Mouse (Mus musculus): Measurements from ENCODE around the gene Lsm7. TPM values are rescaled to one million over a fixed set of nuclear protein-coding genes. Genes with fewer than 3 reads are reported as not detected.
A peak's percentile ranks its signal among the peaks of the same experiment; 100 is the strongest.

Gene Lsm7
- 105 and 135 TPM in 2 replicates for polyA plus RNA-seq (2011; ENCODE audit: insufficient read depth, insufficient read length, low read depth, missing spikeins)

GRCm38 (mm10) chr10:80854913-80855748 lies at the start of gene Lsm7, which contains the start of gene Sppl2b:
Gene Lsm7 (minus strand): TSS chr10:80855209.
Gene Sppl2b (plus strand): TSS chr10:80855275.
- Histone ChIP-seq H3K9me3 (replicated peaks; ENCODE audit: control insufficient read depth, insufficient read depth, low read length, poor library complexity, severe bottlenecking) (no peaks in the 10 kb centered on the region), H3K4me3 (ENCODE audit: low read depth, low read length) (peak within 1 kb of the TSS; percentile 87), H3K36me3 (ENCODE audit: control insufficient read depth, insufficient read depth, low read length, poor library complexity, severe bottlenecking) (0 out of 2 replicates have a peak, but pooled peaks cover 3% of the 10 kb centered on the region), H3K9ac (ENCODE audit: low read depth, poor library complexity, severe bottlenecking) (peak within 1 kb of the TSS; percentile 43), H3K27ac (ENCODE audit: insufficient read depth, low read length) (no peak within 1 kb of the TSS), H3K27me3 (ENCODE audit: control insufficient read depth, insufficient read depth, low read length, poor library complexity, severe bottlenecking) (no peaks in the 10 kb centered on the region), H3K4me1 (ENCODE audit: control insufficient read depth, insufficient read depth, low read length) (no peaks in the 10 kb centered on the region)
- TF ChIP-seq EP300 (IDR thresholded peaks at IDR 0.05; ENCODE audit: insufficient read depth, low read depth, low read length), result 0 out of 2 replicates have a peak, but pooled peaks have one; percentile 16
- no peak for TF ChIP-seq CTCF (IDR thresholded peaks at IDR 0.05; ENCODE audit: low read depth, low read length)
- TF ChIP-seq POLR2A (IDR thresholded peaks at IDR 0.05; ENCODE audit: insufficient read depth, low read length), result peak; percentile 77

GRCm38 (mm10) chr10:80904709-80905108 lies 49.7 kb upstream of the Lsm7 start:
- H3K4me1 ChIP-seq (ENCODE audit: control insufficient read depth, insufficient read depth, low read length), result no peaks in the 10 kb centered on the region
- H3K9me3 ChIP-seq (replicated peaks; ENCODE audit: control insufficient read depth, insufficient read depth, low read length, poor library complexity, severe bottlenecking), result no peaks in the 10 kb centered on the region
- no peak overlapping the region for H3K9ac ChIP-seq (ENCODE audit: low read depth, poor library complexity, severe bottlenecking)
- H3K36me3 ChIP-seq (ENCODE audit: control insufficient read depth, insufficient read depth, low read length, poor library complexity, severe bottlenecking), result peaks cover 3% of the 10 kb centered on the region
- no peak overlapping the region for H3K27ac ChIP-seq (ENCODE audit: insufficient read depth, low read length)
- no peak for TF ChIP-seq EP300 (IDR thresholded peaks at IDR 0.05; ENCODE audit: insufficient read depth, low read depth, low read length)
- no peak for TF ChIP-seq POLR2A (IDR thresholded peaks at IDR 0.05; ENCODE audit: insufficient read depth, low read length)
- TF ChIP-seq CTCF (IDR thresholded peaks at IDR 0.05; ENCODE audit: low read depth, low read length), result no peak
- H3K27me3 ChIP-seq (ENCODE audit: control insufficient read depth, insufficient read depth, low read length, poor library complexity, severe bottlenecking), result no peaks in the 10 kb centered on the region
- H3K4me3 ChIP-seq (ENCODE audit: low read depth, low read length), result no peak overlapping the region

GRCm38 (mm10) chr10:80904004-80904693 lies 49.1 kb upstream of the Lsm7 start:
- H3K4me3 ChIP-seq (ENCODE audit: low read depth, low read length), result no peak overlapping the region
- TF ChIP-seq EP300 (IDR thresholded peaks at IDR 0.05; ENCODE audit: insufficient read depth, low read depth, low read length) (no peak), CTCF (IDR thresholded peaks at IDR 0.05; ENCODE audit: low read depth, low read length) (no peak), POLR2A (IDR thresholded peaks at IDR 0.05; ENCODE audit: insufficient read depth, low read length) (no peak)
- H3K36me3 ChIP-seq (ENCODE audit: control insufficient read depth, insufficient read depth, low read length, poor library complexity, severe bottlenecking), result peaks cover 3% of the 10 kb centered on the region
- H3K27ac ChIP-seq (ENCODE audit: insufficient read depth, low read length), result no peak overlapping the region
- H3K27me3 ChIP-seq (ENCODE audit: control insufficient read depth, insufficient read depth, low read length, poor library complexity, severe bottlenecking), result no peaks in the 10 kb centered on the region
- H3K9me3 ChIP-seq (replicated peaks; ENCODE audit: control insufficient read depth, insufficient read depth, low read length, poor library complexity, severe bottlenecking), result no peaks in the 10 kb centered on the region
- H3K4me1 ChIP-seq (ENCODE audit: control insufficient read depth, insufficient read depth, low read length), result no peaks in the 10 kb centered on the region
- no peak overlapping the region for H3K9ac ChIP-seq (ENCODE audit: low read depth, poor library complexity, severe bottlenecking)

GRCm38 (mm10) chr10:80903282-80903681 lies 48.3 kb upstream of the Lsm7 start:
- H3K4me1 ChIP-seq (ENCODE audit: control insufficient read depth, insufficient read depth, low read length), result peaks cover 2% of the 10 kb centered on the region
- no peak overlapping the region for H3K9ac ChIP-seq (ENCODE audit: low read depth, poor library complexity, severe bottlenecking)
- TF ChIP-seq EP300 (IDR thresholded peaks at IDR 0.05; ENCODE audit: insufficient read depth, low read depth, low read length) (no peak), CTCF (IDR thresholded peaks at IDR 0.05; ENCODE audit: low read depth, low read length) (no peak), POLR2A (IDR thresholded peaks at IDR 0.05; ENCODE audit: insufficient read depth, low read length) (no peak)
- H3K27ac ChIP-seq (ENCODE audit: insufficient read depth, low read length), result no peak overlapping the region
- no peaks in the 10 kb centered on the region for H3K36me3 ChIP-seq (ENCODE audit: control insufficient read depth, insufficient read depth, low read length, poor library complexity, severe bottlenecking)
- no peaks in the 10 kb centered on the region for H3K27me3 ChIP-seq (ENCODE audit: control insufficient read depth, insufficient read depth, low read length, poor library complexity, severe bottlenecking)
- no peaks in the 10 kb centered on the region for H3K9me3 ChIP-seq (replicated peaks; ENCODE audit: control insufficient read depth, insufficient read depth, low read length, poor library complexity, severe bottlenecking)
- H3K4me3 ChIP-seq (ENCODE audit: low read depth, low read length), result no peak overlapping the region

GRCm38 (mm10) chr10:80902273-80902940 lies 47.4 kb upstream of the Lsm7 start:
- TF ChIP-seq EP300 (IDR thresholded peaks at IDR 0.05; ENCODE audit: insufficient read depth, low read depth, low read length) (no peak), CTCF (IDR thresholded peaks at IDR 0.05; ENCODE audit: low read depth, low read length) (no peak), POLR2A (IDR thresholded peaks at IDR 0.05; ENCODE audit: insufficient read depth, low read length) (no peak)
- H3K4me1 ChIP-seq (ENCODE audit: control insufficient read depth, insufficient read depth, low read length), result peaks cover 2% of the 10 kb centered on the region
- no peaks in the 10 kb centered on the region for H3K36me3 ChIP-seq (ENCODE audit: control insufficient read depth, insufficient read depth, low read length, poor library complexity, severe bottlenecking)

More at GRCm38 (mm10) chr10:80902273-80902940, 47.4 kb upstream of the Lsm7 start:
- Histone ChIP-seq H3K27me3 (ENCODE audit: control insufficient read depth, insufficient read depth, low read length, poor library complexity, severe bottlenecking) (no peaks in the 10 kb centered on the region), H3K9me3 (replicated peaks; ENCODE audit: control insufficient read depth, insufficient read depth, low read length, poor library complexity, severe bottlenecking) (no peaks in the 10 kb centered on the region), H3K27ac (ENCODE audit: insufficient read depth, low read length) (no peak overlapping the region), H3K9ac (ENCODE audit: low read depth, poor library complexity, severe bottlenecking) (no peak overlapping the region), H3K4me3 (ENCODE audit: low read depth, low read length) (no peak overlapping the region)

Data from ES-Bruce4 (cell line).